Mouse (Mus musculus) limb, embryonic 13.5 days (tissue): ENCODE measurements at regions not wholly inside any gene's neighbourhood (a gene's known extent, or its start where the extent isn't known, plus 50 kb on each side); places are given as distances from the start of the nearest gene placed in this dataset.
A peak's percentile ranks its signal among the peaks of the same experiment; 100 is the strongest.

Experiments
- ATAC-seq: fragments of 200-750 bp; cut with Nextera tagmentation; 2 replicates; pipeline ENCODE4 v1.8.0; 2017; ENCODE audit warnings: low read depth, moderate number of reproducible peaks, moderate TSS enrichment; ENCODE audit not compliant: low FRiP score
- H3K27ac ChIP-seq: fragments of 300-500 bp; sonication (generic); 2 replicates; pipeline ENCODE4 v1.5.1; 2015; ENCODE audit warnings: inconsistent platforms, mild to moderate bottlenecking, moderate library complexity
- H3K27me3 ChIP-seq: fragments of 300-500 bp; sonication (generic); 2 replicates; pipeline ENCODE4 v1.6.1; 2015; ENCODE audit warnings: mild to moderate bottlenecking, inconsistent platforms
- H3K36me3 ChIP-seq: fragments of 300-500 bp; sonication (generic); 2 replicates; pipeline ENCODE4 v1.6.1; 2015; ENCODE audit warnings: inconsistent platforms, mild to moderate bottlenecking, moderate library complexity
- H3K4me1 ChIP-seq: fragments of 300-500 bp; sonication (generic); 2 replicates; pipeline ENCODE4 v1.6.1; 2015; ENCODE audit warnings: inconsistent platforms
- H3K4me2 ChIP-seq: fragments of 300-500 bp; sonication (generic); replicated peaks from 2 replicates; pipeline ENCODE4 v1.6.1; 2015; ENCODE audit warnings: inconsistent platforms, mild to moderate bottlenecking, moderate library complexity
- H3K4me3 ChIP-seq: fragments of 300-500 bp; sonication (generic); 2 replicates; pipeline ENCODE4 v1.5.1; 2015; ENCODE audit warnings: moderate library complexity, mild to moderate bottlenecking, inconsistent platforms
- H3K9ac ChIP-seq: fragments of 300-500 bp; sonication (generic); 2 replicates; pipeline ENCODE4 v1.6.1; 2015; ENCODE audit warnings: mild to moderate bottlenecking, inconsistent platforms
- H3K9me3 ChIP-seq: fragments of 300-500 bp; sonication (generic); 2 replicates; pipeline ENCODE4 v1.6.1; 2016; ENCODE audit warnings: inconsistent platforms
- WGBS: fragments of 180-500 bp; shearing (Covaris S2); methylation state at CpG from one replicate; pipeline ENCODE4 v1.1.7; 2015; 5-methylcytosine and 5-hydroxymethylcytosine counted together

DNA sequence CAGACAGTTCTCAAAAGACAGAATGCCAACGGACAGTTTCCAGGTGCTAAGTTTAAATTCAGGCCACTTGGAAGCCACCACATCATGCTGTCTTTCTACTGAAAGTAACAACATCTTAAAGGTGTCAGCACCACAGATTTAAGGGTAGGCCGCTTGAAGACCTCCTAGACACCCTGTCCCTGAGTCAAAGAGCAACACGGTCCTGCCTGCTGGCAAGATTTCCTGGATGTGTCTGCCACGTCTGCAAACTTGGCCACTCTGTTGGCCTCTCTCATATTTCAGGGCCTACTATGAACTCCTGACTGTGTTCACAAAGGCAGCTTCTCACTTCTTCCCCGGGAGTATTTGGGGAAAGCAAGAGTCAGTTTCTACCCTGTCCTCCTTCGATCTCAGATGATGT lies 194.7 kb upstream of the Esrrg start:
- WGBS: 57% methylated on average over 6 of the region's 6 CpGs

GRCm38 (mm10) chr1:187418186-187419140 lies 190.1 kb upstream of the Esrrg start:
- Histone ChIP-seq H3K27me3 (no peaks in the 10 kb centered on the region), H3K4me2 (no peak overlapping the region), H3K4me3 (no peak overlapping the region), H3K36me3 (no peaks in the 10 kb centered on the region), H3K9me3 (no peaks in the 10 kb centered on the region), H3K9ac (no peak overlapping the region), H3K4me1 (peaks cover 14% of the 10 kb centered on the region), H3K27ac (0 out of 2 replicates have a peak overlapping the region, but pooled peaks have one; percentile 28)
- WGBS: 70% methylated on average over 20 of the region's 20 CpGs
- ATAC-seq: peak; percentile 51; the same call in 1 of the 2 replicates

More for the DNA sequence above, 194.7 kb upstream of the Esrrg start:
- Histone ChIP-seq H3K27me3 (no peaks in the 10 kb centered on the region), H3K9me3 (no peaks in the 10 kb centered on the region), H3K4me1 (peaks cover 14% of the 10 kb centered on the region), H3K4me2 (no peak overlapping the region), H3K9ac (no peak overlapping the region), H3K36me3 (no peaks in the 10 kb centered on the region), H3K4me3 (no peak overlapping the region), H3K27ac (no peak overlapping the region)
- no peak for ATAC-seq

- Histone ChIP-seq H3K4me2 (no peak overlapping the region), H3K9me3 (no peaks in the 10 kb centered on the region), H3K9ac (no peak overlapping the region), H3K36me3 (no peaks in the 10 kb centered on the region), H3K4me1 (peaks cover 9% of the 10 kb centered on the region), H3K27me3 (0 out of 2 replicates have a peak, but pooled peaks cover 2% of the 10 kb centered on the region), H3K27ac (no peak overlapping the region), H3K4me3 (no peak overlapping the region)
- 0 out of 2 replicates have a peak, but pooled peaks have one; percentile 19 for ATAC-seq
- 17% methylated on average over 9 of the region's 9 CpGs for WGBS
Observed at GRCm38 (mm10) chr1:187428536-187429215, 179.9 kb upstream of the Esrrg start.

GRCm38 (mm10) chr1:187433716-187434634 lies 174.6 kb upstream of the Esrrg start:
- H3K36me3 ChIP-seq: no peaks in the 10 kb centered on the region
- H3K27ac ChIP-seq: no peak overlapping the region
- H3K27me3 ChIP-seq: 0 out of 2 replicates have a peak, but pooled peaks cover 2% of the 10 kb centered on the region
- no peaks in the 10 kb centered on the region for H3K9me3 ChIP-seq
- H3K4me3 ChIP-seq: no peak overlapping the region
- 82% methylated on average over 24 of the region's 24 CpGs for WGBS
- H3K4me2 ChIP-seq: no peak overlapping the region
- peaks cover 3% of the 10 kb centered on the region; the same call in 1 of the 2 replicates for H3K4me1 ChIP-seq
- H3K9ac ChIP-seq: no peak overlapping the region
- no peak for ATAC-seq

GRCm38 (mm10) chr1:187439170-187439914 lies 169.2 kb upstream of the Esrrg start:
- Histone ChIP-seq H3K4me2 (no peak overlapping the region), H3K9ac (no peak overlapping the region), H3K27me3 (no peaks in the 10 kb centered on the region), H3K4me1 (no peaks in the 10 kb centered on the region), H3K27ac (no peak overlapping the region), H3K36me3 (no peaks in the 10 kb centered on the region), H3K9me3 (no peaks in the 10 kb centered on the region), H3K4me3 (no peak overlapping the region)
- 85% methylated on average over 20 of the region's 20 CpGs for WGBS
- no peak for ATAC-seq

DNA sequence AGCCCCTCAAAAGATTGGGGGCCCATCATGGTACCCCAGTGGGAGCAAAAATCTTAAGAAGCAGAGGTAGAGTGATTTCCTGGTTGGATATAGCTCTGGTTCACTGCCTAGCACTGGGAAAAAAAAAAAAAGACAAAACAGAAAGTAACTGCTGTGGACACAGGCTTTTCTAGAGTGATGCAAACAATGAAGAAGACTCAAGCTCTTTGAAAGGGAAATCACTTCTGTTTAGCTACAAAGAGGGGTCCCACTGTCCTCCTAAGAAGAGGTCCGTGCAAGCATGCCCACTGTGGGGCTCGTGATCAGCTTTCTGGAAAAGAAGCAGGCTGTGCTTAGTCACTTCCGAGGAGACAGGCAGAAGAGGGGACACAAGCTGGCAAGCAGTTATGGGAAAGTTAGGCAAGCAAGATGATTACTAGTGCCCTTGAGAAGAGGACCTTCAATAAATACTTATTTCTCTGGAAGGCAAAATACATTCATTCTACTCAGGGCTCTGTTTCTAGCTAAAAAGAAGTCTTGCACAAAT lies 166.9 kb upstream of the Esrrg start:
- ATAC-seq: no peak
- H3K4me1 ChIP-seq: no peaks in the 10 kb centered on the region
- H3K4me2 ChIP-seq: no peak overlapping the region
- no peaks in the 10 kb centered on the region for H3K9me3 ChIP-seq
- H3K4me3 ChIP-seq: no peak overlapping the region
- H3K27me3 ChIP-seq: peaks cover 4% of the 10 kb centered on the region; the same call in 1 of the 2 replicates
- WGBS: 80% methylated on average over 3 of the region's 3 CpGs
- no peak overlapping the region for H3K9ac ChIP-seq
- no peaks in the 10 kb centered on the region for H3K36me3 ChIP-seq
- H3K27ac ChIP-seq: no peak overlapping the region

- peaks cover 7% of the 10 kb centered on the region; the same call in 1 of the 2 replicates for H3K27me3 ChIP-seq
- H3K27ac ChIP-seq: no peak overlapping the region
- WGBS: 85% methylated on average over 6 of the region's 6 CpGs
- no peaks in the 10 kb centered on the region for H3K36me3 ChIP-seq
- no peak overlapping the region for H3K4me2 ChIP-seq
- H3K4me1 ChIP-seq: peaks cover 5% of the 10 kb centered on the region; the same call in 1 of the 2 replicates
- ATAC-seq: no peak
- H3K9me3 ChIP-seq: no peaks in the 10 kb centered on the region
- H3K4me3 ChIP-seq: no peak overlapping the region
- no peak overlapping the region for H3K9ac ChIP-seq
Observed at GRCm38 (mm10) chr1:187446511-187446910, 162.1 kb upstream of the Esrrg start.

DNA sequence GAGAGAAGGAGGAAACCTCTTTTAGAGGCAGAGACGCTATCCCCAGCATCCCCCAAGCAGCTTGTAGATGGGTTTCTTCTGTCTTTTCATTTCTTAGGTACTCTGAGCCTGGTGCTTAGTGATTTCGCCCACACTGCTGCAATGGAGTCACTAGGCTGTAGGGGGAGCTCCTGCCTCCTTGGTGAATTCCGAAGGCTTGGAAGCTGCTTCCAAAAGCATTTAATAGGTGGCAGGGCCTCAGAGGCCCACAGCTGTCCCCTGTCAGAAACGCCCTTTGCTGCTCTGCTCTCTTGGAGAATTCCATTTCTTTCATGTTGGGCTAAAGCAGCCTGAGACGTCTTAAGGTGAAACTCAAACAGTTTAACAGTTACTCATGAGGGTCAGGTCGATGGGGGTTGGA lies 160.4 kb upstream of the Esrrg start:
- peaks cover 7% of the 10 kb centered on the region; the same call in 1 of the 2 replicates for H3K27me3 ChIP-seq
- no peaks in the 10 kb centered on the region for H3K9me3 ChIP-seq
- H3K4me2 ChIP-seq: peak overlapping the region; percentile 23
- H3K4me1 ChIP-seq: peaks cover 5% of the 10 kb centered on the region; the same call in 1 of the 2 replicates
- 9% methylated on average over 6 of the region's 6 CpGs for WGBS
- no peak; the same call in 1 of the 2 replicates for ATAC-seq
- no peaks in the 10 kb centered on the region for H3K36me3 ChIP-seq
- H3K4me3 ChIP-seq: no peak overlapping the region
- H3K27ac ChIP-seq: no peak overlapping the region
- H3K9ac ChIP-seq: no peak overlapping the region

DNA sequence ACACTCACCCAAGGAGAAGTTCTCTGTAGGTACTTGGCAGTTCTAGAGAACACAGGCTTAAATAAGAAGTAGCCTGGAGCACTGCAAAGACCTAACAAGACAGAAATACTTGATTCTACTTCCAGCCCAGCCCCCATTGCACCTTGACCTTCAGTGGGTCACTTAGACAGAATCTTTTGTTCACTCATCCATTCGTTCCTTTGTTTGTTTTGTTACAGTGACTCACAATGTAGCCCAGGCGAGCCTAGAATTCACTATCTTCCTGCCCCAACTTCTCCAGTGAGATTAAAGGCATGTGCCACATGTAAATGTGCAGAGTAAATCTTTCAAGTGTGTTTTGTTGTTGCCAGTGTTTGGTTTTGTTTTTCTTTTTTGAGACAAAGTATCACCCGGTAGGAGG lies 158.5 kb upstream of the Esrrg start:
- ATAC-seq: no peak
- H3K4me1 ChIP-seq: peaks cover 5% of the 10 kb centered on the region; the same call in 1 of the 2 replicates
- no peaks in the 10 kb centered on the region for H3K36me3 ChIP-seq
- no peak overlapping the region for H3K4me3 ChIP-seq
- no peak overlapping the region for H3K27ac ChIP-seq
- H3K9ac ChIP-seq: no peak overlapping the region
- no peaks in the 10 kb centered on the region for H3K9me3 ChIP-seq
- H3K4me2 ChIP-seq: no peak overlapping the region
- H3K27me3 ChIP-seq: peaks cover 7% of the 10 kb centered on the region; the same call in 1 of the 2 replicates
- WGBS: 84% methylated on average over 3 of the region's 3 CpGs

DNA sequence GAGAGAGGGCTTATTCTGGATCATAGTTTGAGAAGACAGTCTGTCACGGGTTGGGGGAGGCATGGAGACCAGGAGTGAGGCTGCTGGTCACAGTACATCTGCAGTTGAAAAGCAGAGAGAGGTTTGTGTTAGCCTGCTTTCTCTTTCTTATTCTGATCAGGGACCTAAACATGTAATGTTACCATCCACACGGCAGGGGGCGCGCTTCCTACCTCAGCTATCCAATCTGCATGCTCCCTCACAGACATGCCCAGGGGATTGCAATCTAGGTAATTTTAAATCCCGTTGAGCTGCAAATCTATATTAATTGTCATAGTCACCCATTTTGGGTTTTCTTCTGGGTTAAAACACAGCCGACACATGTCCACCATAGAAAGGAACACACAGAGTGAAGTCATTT lies 156.4 kb upstream of the Esrrg start:
- H3K4me3 ChIP-seq: no peak overlapping the region
- WGBS: 30% methylated on average over 6 of the region's 6 CpGs
- ATAC-seq: no peak
- no peaks in the 10 kb centered on the region for H3K9me3 ChIP-seq
- H3K27me3 ChIP-seq: peaks cover 3% of the 10 kb centered on the region; the same call in 1 of the 2 replicates
- H3K36me3 ChIP-seq: no peaks in the 10 kb centered on the region
- no peak overlapping the region for H3K4me2 ChIP-seq
- peaks cover 5% of the 10 kb centered on the region; the same call in 1 of the 2 replicates for H3K4me1 ChIP-seq
- no peak overlapping the region for H3K27ac ChIP-seq
- H3K9ac ChIP-seq: no peak overlapping the region
